Mouse (Mus musculus): ENCODE data around the gene Flnb. TPM values are rescaled to one million over a fixed set of nuclear protein-coding genes. Genes with fewer than 3 reads are reported as not detected.

The Flnb gene
- 8.7 TPM in 2 replicates for polyA plus RNA-seq (2015; fragmentation: Nextera tagmentation; extraction: Ambion mirVana)

DNA sequence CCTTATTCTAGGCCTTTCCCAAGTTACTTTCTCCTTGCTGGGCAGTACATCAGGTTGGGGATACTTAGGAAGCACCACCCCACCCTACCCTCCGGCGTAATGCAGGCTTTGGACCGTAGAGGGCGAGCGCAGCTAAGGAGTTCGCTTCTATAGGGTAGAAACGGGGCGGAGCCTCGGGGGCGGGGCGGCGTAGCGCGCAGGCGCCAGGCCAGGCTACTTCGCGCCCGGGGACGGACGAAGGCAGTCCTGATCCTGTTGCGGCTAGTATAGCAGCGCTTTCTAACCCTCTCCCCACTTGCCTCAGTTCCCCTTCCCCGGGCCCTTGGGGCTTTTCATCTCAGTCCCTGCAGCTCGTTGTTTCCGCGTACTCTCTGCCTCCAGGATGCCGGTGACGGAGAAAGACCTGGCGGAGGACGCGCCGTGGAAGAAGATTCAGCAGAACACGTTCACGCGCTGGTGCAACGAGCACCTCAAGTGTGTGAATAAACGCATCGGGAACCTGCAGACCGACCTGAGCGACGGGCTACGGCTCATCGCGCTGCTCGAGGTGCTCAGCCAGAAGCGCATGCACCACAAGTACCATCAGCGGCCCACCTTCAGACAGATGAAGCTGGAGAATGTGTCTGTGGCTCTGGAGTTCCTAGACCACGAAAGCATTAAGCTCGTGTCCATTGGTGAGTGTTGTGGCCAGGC, at the start of gene Flnb:
Gene Flnb (plus strand): TSS at position 188 of the 693 bp plus-strand sequence.
- Histone ChIP-seq H3K36me3 (ENCODE audit: poor library complexity, severe bottlenecking) (no peaks in the 10 kb centered on the region), H3K27ac (peak within 1 kb of the TSS; percentile 70)

GRCm38 (mm10) chr14:7773714-7774389, 43.9 kb upstream of the Flnb start:
- H3K4me3 ChIP-seq: peak overlapping the region; percentile 42
- no peaks in the 10 kb centered on the region for H3K4me1 ChIP-seq
- peak overlapping the region; percentile 40 for H3K9ac ChIP-seq
- H3K9me3 ChIP-seq (replicated peaks): no peaks in the 10 kb centered on the region
- 48% methylated on average over 24 of the region's 24 CpGs for WGBS
- H3K4me2 ChIP-seq: peak overlapping the region; percentile 57
- peak; percentile 91 for ATAC-seq
- no peaks in the 10 kb centered on the region for H3K36me3 ChIP-seq (ENCODE audit: poor library complexity, severe bottlenecking)
- H3K27ac ChIP-seq: peak overlapping the region; percentile 48; the same call in 1 of the 2 replicates
- H3K27me3 ChIP-seq: no peaks in the 10 kb centered on the region

More for the DNA sequence above, at the start of gene Flnb:
- Histone ChIP-seq H3K9me3 (replicated peaks) (no peaks in the 10 kb centered on the region), H3K4me3 (peak within 1 kb of the TSS; percentile 74), H3K9ac (peak within 1 kb of the TSS; percentile 83), H3K4me1 (peaks cover 39% of the 10 kb centered on the region), H3K27me3 (no peaks in the 10 kb centered on the region), H3K4me2 (peak within 1 kb of the TSS; percentile 96)
- peak; percentile 97 for ATAC-seq
- WGBS: under 1% methylated on average over 49 of the region's 49 CpGs

DNA sequence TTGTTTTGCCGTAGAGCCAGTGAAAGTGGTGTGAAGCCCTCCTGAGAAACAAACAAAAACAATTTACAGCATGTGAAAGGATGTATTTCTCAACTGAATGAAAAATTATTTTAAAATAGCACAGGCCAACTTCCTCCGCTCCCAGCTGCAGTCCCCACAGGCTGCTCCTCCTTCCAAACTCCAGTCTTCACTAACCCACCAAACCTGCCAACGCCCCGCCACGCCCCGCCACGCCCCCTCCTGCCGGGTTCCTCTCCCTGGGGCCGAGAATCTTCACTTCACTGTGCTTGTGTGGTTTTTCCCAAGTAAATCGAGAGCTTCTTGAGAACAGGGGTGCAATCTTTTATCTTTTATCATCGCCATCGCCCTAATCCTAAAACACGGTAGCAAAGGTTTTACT, 31.7 kb upstream of the Flnb start:
- H3K4me3 ChIP-seq: no peak overlapping the region
- no peak overlapping the region for H3K4me2 ChIP-seq
- H3K9ac ChIP-seq: no peak overlapping the region
- peaks cover 1% of the 10 kb centered on the region for H3K4me1 ChIP-seq
- H3K9me3 ChIP-seq (replicated peaks): no peaks in the 10 kb centered on the region
- WGBS: 62% methylated on average over 13 of the region's 13 CpGs
- no peaks in the 10 kb centered on the region for H3K27me3 ChIP-seq
- no peaks in the 10 kb centered on the region for H3K36me3 ChIP-seq (ENCODE audit: poor library complexity, severe bottlenecking)
- ATAC-seq: no peak
- no peak overlapping the region for H3K27ac ChIP-seq

- Histone ChIP-seq H3K9me3 (replicated peaks) (no peaks in the 10 kb centered on the region), H3K27me3 (no peaks in the 10 kb centered on the region), H3K4me1 (peaks cover 10% of the 10 kb centered on the region), H3K4me2 (no peak overlapping the region), H3K9ac (no peak overlapping the region), H3K4me3 (no peak overlapping the region), H3K27ac (no peak overlapping the region), H3K36me3 (ENCODE audit: poor library complexity, severe bottlenecking) (no peaks in the 10 kb centered on the region)
- no peak for ATAC-seq
- WGBS: 88% methylated on average over 7 of the region's 7 CpGs
Observed at GRCm38 (mm10) chr14:7789266-7790030, 28.3 kb upstream of the Flnb start.

DNA sequence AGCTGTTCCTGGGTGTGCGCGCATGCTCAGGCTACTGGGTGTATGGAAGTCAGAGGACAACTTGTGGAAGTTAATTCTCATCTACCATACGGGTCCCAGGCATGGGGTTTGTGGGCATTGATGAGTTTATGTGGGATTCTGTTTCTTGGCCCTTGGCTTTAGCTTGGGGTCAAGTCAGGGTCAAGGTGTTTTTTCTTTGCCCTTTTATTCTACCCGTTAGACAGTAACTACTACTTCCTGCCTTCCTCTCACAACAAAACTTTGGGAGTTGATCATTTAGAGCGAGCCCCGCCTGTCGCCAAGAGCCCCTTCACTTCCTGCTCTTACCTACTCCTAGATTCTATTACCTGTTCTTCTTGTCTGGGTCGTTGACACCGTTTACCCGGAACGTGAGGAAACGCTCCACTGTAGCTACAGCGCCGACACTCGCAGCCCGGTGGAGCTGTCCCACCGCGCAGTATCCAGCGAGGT, 26.7 kb upstream of the Flnb start:
- Histone ChIP-seq H3K4me1 (peaks cover 10% of the 10 kb centered on the region), H3K9ac (peak overlapping the region; percentile 50), H3K9me3 (replicated peaks) (no peaks in the 10 kb centered on the region), H3K36me3 (ENCODE audit: poor library complexity, severe bottlenecking) (no peaks in the 10 kb centered on the region), H3K27ac (no peak overlapping the region), H3K27me3 (no peaks in the 10 kb centered on the region), H3K4me3 (peak overlapping the region; percentile 41), H3K4me2 (peak overlapping the region; percentile 67)
- ATAC-seq: peak; percentile 34; the same call in 1 of the 2 replicates
- 15% methylated on average over 19 of the region's 19 CpGs for WGBS

GRCm38 (mm10) chr14:7791532-7792159, 26.1 kb upstream of the Flnb start, which contains the start of gene Gm26661:
TSS of gene Gm26661 (plus strand) at chr14:7791587.
- Histone ChIP-seq H3K4me2 (peak within 1 kb of the TSS; percentile 67), H3K4me3 (peak within 1 kb of the TSS; percentile 41), H3K9me3 (replicated peaks) (no peaks in the 10 kb centered on the region), H3K36me3 (ENCODE audit: poor library complexity, severe bottlenecking) (no peaks in the 10 kb centered on the region), H3K27ac (no peak within 1 kb of the TSS), H3K27me3 (no peaks in the 10 kb centered on the region), H3K9ac (peak within 1 kb of the TSS; percentile 50), H3K4me1 (peaks cover 10% of the 10 kb centered on the region)
- 2% methylated on average over 30 of the region's 30 CpGs for WGBS
- peak; percentile 85 for ATAC-seq

- H3K27ac ChIP-seq: no peak overlapping the region
- no peaks in the 10 kb centered on the region for H3K36me3 ChIP-seq (ENCODE audit: poor library complexity, severe bottlenecking)
- H3K27me3 ChIP-seq: no peaks in the 10 kb centered on the region
- 91% methylated on average over 4 of the region's 4 CpGs for WGBS
- H3K4me3 ChIP-seq: no peak overlapping the region
- peaks cover 3% of the 10 kb centered on the region; the same call in 1 of the 2 replicates for H3K9me3 ChIP-seq (replicated peaks)
- ATAC-seq: no peak
- H3K4me1 ChIP-seq: peaks cover 10% of the 10 kb centered on the region
- no peak overlapping the region for H3K4me2 ChIP-seq
- H3K9ac ChIP-seq: no peak overlapping the region
Observed at GRCm38 (mm10) chr14:7795961-7796360, 21.8 kb upstream of the Flnb start.

DNA sequence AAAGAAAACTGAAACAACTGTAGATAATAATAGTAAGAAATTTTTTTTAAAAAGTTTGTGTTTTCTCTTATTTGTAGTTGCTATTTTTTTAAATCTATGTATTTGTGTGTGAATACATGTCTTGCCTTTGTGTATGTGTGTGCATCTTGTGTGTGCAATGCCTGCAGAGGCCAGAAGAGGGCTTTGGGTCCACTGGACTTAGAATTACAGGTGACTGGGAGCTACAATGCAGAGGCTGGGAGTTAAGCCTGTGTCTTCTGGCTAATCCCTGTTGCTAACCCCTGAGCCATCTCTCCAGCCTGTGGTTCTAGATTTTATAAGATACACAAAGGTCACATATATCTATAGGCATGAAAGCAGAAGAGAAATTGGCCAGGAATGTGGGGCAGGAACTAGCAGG, 17.1 kb upstream of the Flnb start:
- no peak overlapping the region for H3K4me3 ChIP-seq
- no peak for ATAC-seq
- no peak overlapping the region for H3K9ac ChIP-seq
- H3K36me3 ChIP-seq (ENCODE audit: poor library complexity, severe bottlenecking): no peaks in the 10 kb centered on the region
- H3K9me3 ChIP-seq (replicated peaks): peaks cover 3% of the 10 kb centered on the region; the same call in 1 of the 2 replicates
- H3K27ac ChIP-seq: no peak overlapping the region
- no peaks in the 10 kb centered on the region for H3K27me3 ChIP-seq
- H3K4me2 ChIP-seq: no peak overlapping the region
- no peaks in the 10 kb centered on the region for H3K4me1 ChIP-seq

DNA sequence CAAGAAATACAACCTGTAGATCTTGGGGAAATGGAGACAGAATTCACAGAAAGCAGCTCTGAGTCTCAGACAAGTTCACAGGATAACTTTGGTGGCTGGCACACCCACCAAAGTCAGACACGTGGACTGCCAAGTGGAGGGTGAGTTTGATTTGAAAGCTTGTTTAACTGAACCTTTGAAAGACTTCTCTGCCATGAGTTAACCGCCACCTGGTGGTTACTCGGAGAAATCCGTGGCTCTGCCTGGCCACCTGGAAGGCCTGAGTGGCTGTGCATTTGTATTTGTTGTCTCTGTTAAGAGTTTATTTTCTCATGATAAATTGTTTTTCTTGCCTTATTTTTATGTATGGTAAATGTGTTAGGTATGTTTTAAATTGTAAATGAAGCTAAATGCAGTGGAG, 15.9 kb upstream of the Flnb start:
- 13% methylated on average over 4 of the region's 4 CpGs for WGBS
- no peak overlapping the region for H3K4me2 ChIP-seq
- H3K4me3 ChIP-seq: no peak overlapping the region
- H3K9ac ChIP-seq: no peak overlapping the region
- H3K27me3 ChIP-seq: no peaks in the 10 kb centered on the region
- no peaks in the 10 kb centered on the region for H3K36me3 ChIP-seq (ENCODE audit: poor library complexity, severe bottlenecking)
- ATAC-seq: no peak
- H3K27ac ChIP-seq: no peak overlapping the region
- H3K4me1 ChIP-seq: no peaks in the 10 kb centered on the region
- H3K9me3 ChIP-seq (replicated peaks): peaks cover 3% of the 10 kb centered on the region; the same call in 1 of the 2 replicates

GRCm38 (mm10) chr14:7803874-7804557, 13.7 kb upstream of the Flnb start:
- 0 out of 2 replicates have a peak, but pooled peaks have one; percentile 41 for ATAC-seq
- WGBS: 72% methylated on average over 4 of the region's 4 CpGs
- Histone ChIP-seq H3K27ac (no peak overlapping the region), H3K9ac (no peak overlapping the region), H3K4me1 (no peaks in the 10 kb centered on the region), H3K4me2 (no peak overlapping the region), H3K36me3 (ENCODE audit: poor library complexity, severe bottlenecking) (no peaks in the 10 kb centered on the region), H3K4me3 (no peak overlapping the region), H3K27me3 (no peaks in the 10 kb centered on the region), H3K9me3 (replicated peaks) (peaks cover 3% of the 10 kb centered on the region; the same call in 1 of the 2 replicates)

DNA sequence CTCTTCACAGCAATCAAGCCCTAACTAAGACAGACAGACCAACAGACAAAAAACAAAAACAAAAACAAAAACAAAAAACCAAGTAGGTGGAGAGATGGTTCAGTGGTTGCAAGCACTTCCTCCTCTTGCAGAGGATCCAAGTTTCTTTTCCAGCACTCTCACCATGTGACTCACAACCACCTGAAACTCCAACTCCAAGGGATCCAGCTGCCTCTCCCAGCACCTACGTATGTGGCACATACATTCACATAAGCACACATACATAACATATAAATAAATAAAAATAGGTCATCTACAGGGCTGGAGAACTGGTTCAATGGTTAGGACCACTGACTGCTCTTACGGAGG, 13.2 kb upstream of the Flnb start:
- no peaks in the 10 kb centered on the region for H3K36me3 ChIP-seq (ENCODE audit: poor library complexity, severe bottlenecking)
- H3K4me3 ChIP-seq: no peak overlapping the region
- no peak for ATAC-seq
- peaks cover 3% of the 10 kb centered on the region; the same call in 1 of the 2 replicates for H3K9me3 ChIP-seq (replicated peaks)
- H3K27me3 ChIP-seq: no peaks in the 10 kb centered on the region
- H3K27ac ChIP-seq: no peak overlapping the region
- 96% methylated on average over 2 of the region's 2 CpGs for WGBS
- no peak overlapping the region for H3K9ac ChIP-seq
- H3K4me1 ChIP-seq: no peaks in the 10 kb centered on the region
- H3K4me2 ChIP-seq: no peak overlapping the region

All from forebrain, embryonic 13.5 days (tissue).